Mouse (Mus musculus) brain, embryonic 18.5 days (tissue): ENCODE measurements around the gene Ttc4.

Source experiments
- DNase-seq: peaks from one replicate; pipeline ENCODE4 v3.0.0-alpha.2; 2012; ENCODE audit warnings: low read depth, low spot score

The Ttc4 gene

GRCm38 (mm10) chr4:106678442-106679118, at the start of gene Ttc4:
Gene Ttc4 (minus strand): TSS chr4:106678944.
- peak; percentile 66 for DNase-seq

- DNase-seq, result no peak
Observed at GRCm38 (mm10) chr4:106720631-106721030, 41.9 kb upstream of the Ttc4 start.

- DNase-seq, result no peak
Observed at GRCm38 (mm10) chr4:106713622-106714021, 34.9 kb upstream of the Ttc4 start.

- DNase-seq, result no peak
Observed at GRCm38 (mm10) chr4:106708408-106708807, 29.7 kb upstream of the Ttc4 start.

- DNase-seq, result no peak
Observed at GRCm38 (mm10) chr4:106707957-106708356, 29.2 kb upstream of the Ttc4 start.

GRCm38 (mm10) chr4:106705096-106705665, 26.4 kb upstream of the Ttc4 start:
- no peak for DNase-seq

- no peak for DNase-seq
Observed at GRCm38 (mm10) chr4:106704416-106704815, 25.7 kb upstream of the Ttc4 start.

GRCm38 (mm10) chr4:106703956-106704355, 25.2 kb upstream of the Ttc4 start:
- DNase-seq, result no peak

GRCm38 (mm10) chr4:106700798-106701197, 22.1 kb upstream of the Ttc4 start:
- peak; percentile 45 for DNase-seq

GRCm38 (mm10) chr4:106699989-106700388, 21.2 kb upstream of the Ttc4 start:
- DNase-seq, result no peak

GRCm38 (mm10) chr4:106693841-106694430, 15.2 kb upstream of the Ttc4 start:
- no peak for DNase-seq

GRCm38 (mm10) chr4:106688636-106689296, 10.0 kb upstream of the Ttc4 start:
- DNase-seq, result no peak

GRCm38 (mm10) chr4:106680955-106681354, 2.2 kb upstream of the Ttc4 start:
- no peak for DNase-seq

- DNase-seq, result no peak
Observed at GRCm38 (mm10) chr4:106679152-106679551, 408 bp upstream of the Ttc4 start.

- DNase-seq, result no peak
Observed at GRCm38 (mm10) chr4:106676749-106677148, 2.0 kb downstream of the Ttc4 start.

GRCm38 (mm10) chr4:106666546-106666945, 12.2 kb downstream of the Ttc4 start:
- no peak for DNase-seq

GRCm38 (mm10) chr4:106665673-106666072, 13.1 kb downstream of the Ttc4 start:
- DNase-seq, result no peak

- DNase-seq, result no peak
Observed at GRCm38 (mm10) chr4:106665269-106665668, 13.5 kb downstream of the Ttc4 start.

GRCm38 (mm10) chr4:106664697-106665096, 14.0 kb downstream of the Ttc4 start:
- DNase-seq, result no peak

GRCm38 (mm10) chr4:106663956-106664470, 14.7 kb downstream of the Ttc4 start:
- DNase-seq, result no peak

- no peak for DNase-seq
Observed at GRCm38 (mm10) chr4:106655681-106656080, 23.1 kb downstream of the Ttc4 start.

GRCm38 (mm10) chr4:106653051-106653450, 25.7 kb downstream of the Ttc4 start:
- DNase-seq, result no peak
